Mouse (Mus musculus) bone marrow, adult 2 months (tissue): ENCODE results near the gene Zfp935.
"Not testable (repeated sequence)": the region's sequence is repeated elsewhere in the genome, so short reads cannot be mapped to it uniquely, and the experiment has no call there.

Source experiments
- CTCF ChIP-seq: fragments of 200-500 bp; IDR thresholded peaks from 2 replicates; pipeline ENCODE4 v1.5.1; 2011; ENCODE audit warnings: low read length, control low read depth; ENCODE audit not compliant: control insufficient read depth, insufficient read depth
- POLR2A ChIP-seq: fragments of 200-500 bp; IDR thresholded peaks from 2 replicates; pipeline ENCODE4 v1.6.1; 2011; ENCODE audit warnings: low read depth, mild to moderate bottlenecking, control low read depth, low read length, borderline replicate concordance; ENCODE audit not compliant: control insufficient read depth

DNA sequence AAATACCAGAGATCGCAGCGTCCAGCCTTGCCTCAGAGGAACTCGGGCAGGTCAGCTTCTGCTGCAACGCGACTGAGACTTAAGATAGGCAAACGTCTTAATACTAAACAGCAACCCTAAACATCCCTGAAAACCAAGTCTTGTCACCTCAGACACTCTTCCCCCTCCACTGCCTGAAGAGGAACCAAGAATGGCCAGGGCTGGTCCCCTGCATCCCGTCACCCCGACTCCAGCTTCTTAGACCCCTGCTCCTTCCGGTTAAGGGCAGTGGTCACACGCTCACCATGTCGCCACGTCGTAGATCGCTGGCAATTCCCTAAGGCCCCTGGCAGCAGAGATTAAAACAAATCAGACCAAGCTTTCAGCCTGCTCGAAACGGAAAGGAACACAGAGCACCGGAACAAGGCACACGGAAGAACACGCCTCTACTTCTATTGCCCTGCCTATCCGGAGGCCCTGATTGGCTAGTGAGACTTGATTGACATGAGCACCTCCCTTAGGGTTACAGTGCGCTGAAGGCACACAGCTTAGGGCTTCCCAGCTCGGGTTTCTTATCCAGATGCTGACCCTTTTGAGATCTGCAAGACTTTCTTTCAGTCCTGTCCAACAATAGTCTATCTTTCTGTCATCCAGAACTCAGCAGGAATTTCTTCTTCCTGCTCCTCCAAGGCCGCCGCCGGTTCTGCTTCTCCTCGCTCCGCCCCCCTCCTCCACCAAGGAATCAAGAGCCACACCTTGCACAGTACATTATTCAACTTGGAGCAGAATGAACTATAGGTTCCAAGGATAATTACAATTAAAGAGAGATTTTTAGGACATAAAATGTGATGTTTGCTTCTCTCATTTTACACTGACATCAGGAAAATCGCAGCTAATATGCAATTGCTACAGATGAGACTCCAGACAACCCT lies 91.6 kb downstream of the Zfp935 start, which contains the start of gene Gm49359:
- not testable (repeated sequence) for TF ChIP-seq CTCF, POLR2A
